Mouse (Mus musculus) liver, postnatal 0 days (tissue): ENCODE results near the gene Pdzd8.

ENCODE experiments used
- CTCF ChIP-seq: sonication (generic); IDR thresholded peaks from 2 replicates; pipeline ENCODE4 v1.5.1; 2016; ENCODE audit warnings: antibody characterized with exemption, low read depth
- EP300 ChIP-seq: IDR thresholded peaks from 2 replicates; pipeline ENCODE4 v1.6.1; 2016; ENCODE audit warnings: antibody characterized with exemption, low read depth, mild to moderate bottlenecking

DNA sequence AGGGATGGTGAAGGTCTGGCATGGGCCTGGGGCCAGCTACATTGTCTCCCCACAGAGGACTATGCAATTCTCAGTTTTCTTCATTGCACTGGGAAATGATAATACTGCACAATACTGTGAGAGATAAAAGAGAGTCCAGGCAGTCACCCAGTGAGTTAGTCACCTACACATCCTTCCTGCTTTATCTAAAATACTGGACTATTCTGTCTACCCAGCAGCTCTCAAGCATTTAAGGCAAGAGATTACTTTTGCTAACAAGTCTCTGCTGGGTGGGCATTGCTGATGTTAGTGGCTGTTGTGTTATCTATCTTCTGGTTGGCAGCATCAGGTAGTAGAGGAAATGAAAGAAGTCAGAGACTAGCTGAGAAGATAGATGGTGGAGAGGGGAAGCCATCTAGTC, 56.5 kb downstream of the Pdzd8 start:
- TF ChIP-seq CTCF (no peak), EP300 (no peak)
